In genomic region chr11:119685910-119686659, GRCm38 (mm10) we compare ENCODE assay signal across 12 mouse cellular contexts.
DNase-seq lines count a peak whose midpoint lies in the region; ATAC-seq and TF ChIP-seq lines count a peak whose summit lies in the region.
"Had no signal": no experiment of that assay in that cellular context is flagged by ENCODE, and none has a peak within 500 bp of the region (broad histone marks: within the 10 kb centered on the region; RNA-seq: fewer than 3 reads in every experiment).

No protein-coding gene starts in this region.

- H3K9ac ChIP-seq in hindbrain, embryonic 15.5 days: no peak overlapping the region

- H3K4me3 ChIP-seq in hindbrain, embryonic 15.5 days: no peak overlapping the region
- no peak overlapping the region for H3K4me3 ChIP-seq in hindbrain, embryonic 10.5 days
- no peak overlapping the region for H3K4me3 ChIP-seq in embryonic fibroblast, embryonic 13.5 days (ENCODE audit: insufficient read depth, low read length)

- no peak overlapping the region for H3K4me2 ChIP-seq in hindbrain, embryonic 15.5 days
- H3K4me2 ChIP-seq: liver, embryonic 11.5 days had no signal

- TF ChIP-seq CTCF in embryonic fibroblast, embryonic 13.5 days (IDR thresholded peaks at IDR 0.05; ENCODE audit: borderline replicate concordance, insufficient read depth, low read length): no peak

- no peaks in the 10 kb centered on the region for H3K27me3 ChIP-seq in hindbrain, embryonic 15.5 days
- no peaks in the 10 kb centered on the region for H3K27me3 ChIP-seq in hindbrain, embryonic 10.5 days (ENCODE audit: insufficient read depth, poor library complexity, severe bottlenecking)

- H3K4me1 ChIP-seq in hindbrain, embryonic 15.5 days (replicated peaks): peaks cover 35% of the 10 kb centered on the region
- peaks cover 23% of the 10 kb centered on the region for H3K4me1 ChIP-seq in hindbrain, embryonic 10.5 days (replicated peaks)
- H3K4me1 ChIP-seq in embryonic fibroblast, embryonic 13.5 days (ENCODE audit: control insufficient read depth, insufficient read depth, low read length): peaks cover 19% of the 10 kb centered on the region

- H3K9me3 ChIP-seq in hindbrain, embryonic 15.5 days: no peaks in the 10 kb centered on the region
- H3K9me3 ChIP-seq in hindbrain, embryonic 10.5 days: no peaks in the 10 kb centered on the region

- H3K36me3 ChIP-seq in hindbrain, embryonic 15.5 days: no peaks in the 10 kb centered on the region
- no peaks in the 10 kb centered on the region for H3K36me3 ChIP-seq in hindbrain, embryonic 10.5 days

- ATAC-seq in hindbrain, embryonic 15.5 days (ENCODE audit: low FRiP score, low read depth): no peak

- peak; percentile 27 for DNase-seq in adrenal gland, postnatal 10 days
- no peak for DNase-seq in adrenal gland, postnatal 4 days (ENCODE audit: low spot score in 2 of 2)
- no peak for DNase-seq in hindbrain, embryonic 10.5 days (ENCODE audit: low spot score)
- DNase-seq in lung, postnatal 10 days: peak; percentile 24
- DNase-seq in lung, postnatal 14 days: no peak
- DNase-seq in c-Kit-positive CD71-positive TER-119-positive erythroid progenitor cells, embryonic 14.5 days (ENCODE audit: low spot score): no peak
- DNase-seq: gastrocnemius, postnatal 36 days; layer of hippocampus, postnatal 36 days; retina, postnatal 1 day had no signal

- WGBS in hindbrain, embryonic 15.5 days: 65% methylated on average over 2 of the region's 2 CpGs
- WGBS in hindbrain, embryonic 10.5 days: 80% methylated on average over 2 of the region's 2 CpGs

- no peak for TF ChIP-seq POLR2A in embryonic fibroblast, embryonic 13.5 days (IDR thresholded peaks at IDR 0.05; ENCODE audit: low read depth, low read length)

- H3K27ac ChIP-seq in hindbrain, embryonic 15.5 days (replicated peaks): peak overlapping the region; percentile 37; the same call in 1 of the 2 replicates
- H3K27ac ChIP-seq in hindbrain, embryonic 10.5 days: no peak overlapping the region; the same call in 1 of the 2 replicates
- peak overlapping the region; percentile 37 for H3K27ac ChIP-seq in embryonic fibroblast, embryonic 13.5 days (ENCODE audit: insufficient read depth, low read length)

Comparison
In these comparisons a context has a peak if more than half of its experiments do, and no peak if none do; other contexts are left out.
1. DNase-seq: peak in adrenal gland, postnatal 10 days (single experiment) and lung, postnatal 10 days (single experiment); none in adrenal gland, postnatal 4 days (0 of 2), hindbrain, embryonic 10.5 days (single experiment), lung, postnatal 14 days (single experiment) and c-Kit-positive CD71-positive TER-119-positive erythroid progenitor cells, embryonic 14.5 days (single experiment).